Mouse (Mus musculus) embryo, embryonic 10.5 days (tissue): ENCODE measurements around the gene Macf1.
"Not testable (repeated sequence)": the region's sequence is repeated elsewhere in the genome, so short reads cannot be mapped to it uniquely, and the experiment has no call there.

Experiments used
- DNase-seq: peaks from one replicate; pipeline ENCODE4 v3.0.0-alpha.2; 2015; ENCODE audit warnings: low spot score

Gene Macf1

GRCm38 (mm10) chr4:123342642-123343470, 341.3 kb downstream of the Macf1 start, which contains the start of gene Bmp8a:
Gene Bmp8a, minus strand, starts transcription at chr4:123343252.
- DNase-seq: peak; percentile 92

DNA sequence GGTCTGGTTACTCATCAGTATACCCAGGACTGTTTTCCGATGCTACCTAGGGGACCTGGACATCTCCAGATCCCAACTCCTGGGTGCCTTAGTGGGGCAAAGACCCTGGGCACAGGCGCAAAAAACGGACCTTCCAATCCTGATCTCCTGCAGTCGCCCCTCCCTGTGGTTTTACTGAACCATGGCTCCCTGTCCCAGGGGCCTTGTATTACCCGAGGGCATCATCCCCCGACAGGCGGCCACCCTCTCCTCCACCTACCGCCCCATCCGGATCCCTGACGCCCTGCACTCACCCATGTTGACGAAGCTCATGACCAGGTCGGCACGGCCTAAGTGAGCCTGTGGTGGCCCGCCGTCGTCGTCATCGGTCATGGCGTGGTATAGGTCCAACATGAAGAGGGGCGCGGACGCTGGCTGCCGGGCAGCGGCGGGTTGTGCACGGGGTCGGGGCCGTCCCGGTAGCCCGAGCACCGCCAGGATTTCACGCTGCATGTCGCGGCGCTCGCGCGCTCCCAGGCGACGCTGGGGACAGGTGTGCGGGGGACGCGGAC, 342.0 kb downstream of the Macf1 start:
- DNase-seq: no peak

DNA sequence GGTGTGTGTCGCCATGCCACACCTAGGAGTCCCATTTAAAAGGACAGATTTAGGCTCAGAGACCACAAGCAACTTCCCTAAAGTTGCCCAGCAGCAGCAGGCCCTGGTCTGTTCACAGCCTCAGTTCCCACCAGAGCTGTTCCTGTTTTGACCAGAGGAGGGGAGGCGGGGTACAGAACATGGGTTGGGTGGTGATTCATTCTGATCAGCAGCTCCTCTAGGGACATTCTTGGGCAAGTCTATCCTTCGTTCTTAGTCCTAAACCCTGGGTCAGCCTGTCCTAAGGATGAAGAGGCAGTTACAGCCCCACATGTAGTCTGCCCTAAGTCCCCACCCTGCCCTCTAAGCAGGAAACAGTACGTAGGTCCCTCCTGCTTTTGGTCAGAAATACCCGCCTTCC, 343.9 kb downstream of the Macf1 start:
- no peak for DNase-seq

DNA sequence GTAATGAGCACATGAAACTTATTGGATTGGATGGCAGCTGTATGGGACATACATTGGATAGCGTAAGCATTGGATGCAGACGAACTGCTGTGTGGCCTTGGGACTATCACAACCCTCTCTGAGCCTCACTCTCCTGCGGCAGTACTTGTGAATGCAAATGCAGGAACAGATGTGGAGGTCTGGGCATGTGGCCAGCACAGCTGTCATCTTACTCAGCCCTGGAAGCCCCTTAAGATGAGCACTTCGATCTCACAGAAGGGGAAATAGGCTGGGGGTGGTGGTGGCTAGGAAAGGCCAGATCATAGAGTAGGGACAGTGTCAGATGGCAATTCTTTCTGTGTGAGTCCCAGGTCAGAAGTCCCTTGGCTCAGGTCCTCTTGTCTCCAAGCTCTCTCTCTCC, 346.5 kb downstream of the Macf1 start:
- DNase-seq: no peak

GRCm38 (mm10) chr4:123335796-123336585, 348.2 kb downstream of the Macf1 start:
- DNase-seq: no peak

DNA sequence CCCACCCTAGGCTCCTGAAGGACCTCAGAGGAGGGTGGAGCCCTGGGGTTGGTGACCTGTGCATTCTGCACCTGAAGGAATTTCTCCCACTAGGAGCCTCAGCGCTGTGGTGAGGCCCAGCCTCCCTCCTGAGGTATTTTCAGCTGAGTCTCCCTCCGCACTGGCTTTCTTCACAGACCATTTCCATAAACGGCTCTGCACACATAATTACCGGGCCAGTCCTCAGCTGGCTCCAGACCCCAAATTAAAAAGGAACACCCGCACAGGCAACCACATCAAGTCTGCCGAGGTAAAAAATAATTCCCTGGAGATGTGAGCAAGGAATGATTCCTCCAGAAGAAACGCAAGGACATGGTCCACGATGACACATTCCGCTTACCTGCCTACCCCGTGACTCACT, 348.9 kb downstream of the Macf1 start:
- DNase-seq: not testable (repeated sequence)

GRCm38 (mm10) chr4:123334177-123334576, 350.0 kb downstream of the Macf1 start:
- DNase-seq: no peak

- no peak for DNase-seq
Measured at GRCm38 (mm10) chr4:123333151-123333550, 351.0 kb downstream of the Macf1 start.

DNA sequence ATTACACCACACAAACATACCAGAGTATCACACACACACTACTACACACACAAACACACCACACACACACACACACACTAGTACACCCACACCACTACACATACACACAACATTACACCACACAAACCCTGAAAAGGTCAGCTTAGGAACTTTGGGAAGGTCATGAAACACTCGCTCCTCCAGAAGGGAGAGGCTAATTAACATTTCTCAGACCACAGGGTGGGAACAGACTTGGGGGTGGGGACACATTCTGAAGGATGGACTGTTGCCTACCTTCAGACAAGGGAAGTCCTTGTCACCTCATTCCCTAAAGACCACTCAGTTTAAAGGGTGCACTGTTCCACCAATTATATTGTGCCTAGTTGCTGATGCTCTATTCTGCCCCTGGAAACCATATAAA, 352.2 kb downstream of the Macf1 start:
- not testable (repeated sequence) for DNase-seq

DNA sequence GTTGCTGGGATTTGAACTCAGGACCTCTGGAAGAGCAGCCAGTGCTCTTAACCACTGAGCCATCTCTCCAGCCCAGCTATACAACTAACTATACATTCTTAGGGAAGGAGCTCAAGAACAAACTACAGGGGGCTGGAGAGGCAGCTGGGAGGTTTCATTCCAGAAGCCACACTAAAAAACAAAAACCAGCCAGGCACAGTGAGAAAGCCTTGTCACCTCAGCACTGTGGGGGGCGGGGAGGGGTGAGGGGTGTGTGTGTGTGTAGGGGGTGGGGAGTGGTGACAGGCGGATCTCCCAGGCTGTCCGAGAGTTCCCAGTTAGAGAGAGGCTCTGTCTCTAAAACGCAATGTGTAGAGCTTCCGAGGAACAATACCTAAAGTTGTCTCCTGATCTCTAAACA, 352.8 kb downstream of the Macf1 start:
- no peak for DNase-seq

GRCm38 (mm10) chr4:123328946-123329345, 355.2 kb downstream of the Macf1 start:
- no peak for DNase-seq

GRCm38 (mm10) chr4:123327630-123328029, 356.5 kb downstream of the Macf1 start:
- no peak for DNase-seq

GRCm38 (mm10) chr4:123326087-123326486, 358.1 kb downstream of the Macf1 start:
- no peak for DNase-seq

DNA sequence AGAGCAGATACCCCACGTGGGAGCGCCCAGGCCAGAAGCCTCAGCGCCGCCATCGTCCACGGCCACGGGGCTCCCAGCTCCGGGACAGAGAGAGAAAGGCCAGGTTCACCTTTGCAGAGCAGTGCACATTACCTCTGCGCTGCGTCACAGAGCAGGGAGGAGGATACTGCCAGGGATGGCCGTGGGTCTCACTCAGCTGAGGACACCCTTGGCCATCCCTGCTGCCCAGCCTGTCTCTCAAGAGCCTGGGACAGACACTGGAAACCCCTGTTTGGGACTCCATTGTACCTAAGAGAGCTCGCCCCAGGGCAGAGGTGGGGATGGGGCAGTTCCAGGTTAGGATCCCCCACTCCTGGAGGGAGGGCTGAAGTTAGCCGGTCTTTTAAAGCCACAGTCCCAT, 360.6 kb downstream of the Macf1 start, which contains the start of gene Oxct2a:
Gene Oxct2a, minus strand, starts transcription at position 101 of the 400 bp plus-strand sequence.
- DNase-seq: no peak

- not testable (repeated sequence) for DNase-seq
Measured at GRCm38 (mm10) chr4:123322910-123323309, 361.2 kb downstream of the Macf1 start.

- no peak for DNase-seq
Measured at GRCm38 (mm10) chr4:123314497-123314896, 369.7 kb downstream of the Macf1 start.

GRCm38 (mm10) chr4:123313010-123313409, 371.1 kb downstream of the Macf1 start:
- DNase-seq: no peak

GRCm38 (mm10) chr4:123311845-123312244, 372.3 kb downstream of the Macf1 start:
- DNase-seq: no peak

GRCm38 (mm10) chr4:123308292-123308691, 375.9 kb downstream of the Macf1 start:
- no peak for DNase-seq

GRCm38 (mm10) chr4:123306999-123307398, 377.2 kb downstream of the Macf1 start:
- no peak for DNase-seq

- peak; percentile 83 for DNase-seq
Measured at GRCm38 (mm10) chr4:123305789-123306188, 378.4 kb downstream of the Macf1 start.
